Mouse (Mus musculus) frontal cortex, adult 2 months (tissue): ENCODE results near the gene Pmf1. TPM values are rescaled to one million over a fixed set of nuclear protein-coding genes. Genes with fewer than 3 reads are reported as not detected.

ENCODE experiments used
- DNase-seq, 2 experiments: peaks; one replicate each; pipeline ENCODE4 v3.0.0; 2022; ENCODE audit warnings: low spot score in 1 of 2; ENCODE audit errors: extremely low spot score in 1 of 2
- polyA plus RNA-seq: library from polyadenylated mRNA; depleted of rRNA; stranded (reverse); fragments of >200 nt; gene quantifications from 2 replicates; pipeline ENCODE4 v1.2.3, GENCODE M21; 2012; rRNA removed

Gene Pmf1
- polyA plus RNA-seq: 12.6 and 14.3 TPM in 2 replicates

GRCm38 (mm10) chr3:88409741-88410644, at the start of gene Pmf1:
Pmf1 (minus strand) TSS chr3:88410331.
- DNase-seq: peak; percentile 84 to 89

- DNase-seq: peak in 1 of 2 experiments; percentile 67
Observed at GRCm38 (mm10) chr3:88458778-88459219, 48.7 kb upstream of the Pmf1 start.

- DNase-seq: no peak
Observed at GRCm38 (mm10) chr3:88456746-88457532, 46.8 kb upstream of the Pmf1 start.

- DNase-seq: no peak
Observed at GRCm38 (mm10) chr3:88456313-88456712, 46.2 kb upstream of the Pmf1 start.

- DNase-seq: no peak
Observed at GRCm38 (mm10) chr3:88455588-88456264, 45.6 kb upstream of the Pmf1 start.

- DNase-seq: no peak
Observed at GRCm38 (mm10) chr3:88454762-88455587, 44.8 kb upstream of the Pmf1 start.

GRCm38 (mm10) chr3:88453986-88454385, 43.9 kb upstream of the Pmf1 start:
- no peak for DNase-seq

- no peak for DNase-seq
Observed at GRCm38 (mm10) chr3:88453369-88453768, 43.2 kb upstream of the Pmf1 start.

- no peak for DNase-seq
Observed at GRCm38 (mm10) chr3:88452716-88453115, 42.6 kb upstream of the Pmf1 start.

- no peak for DNase-seq
Observed at GRCm38 (mm10) chr3:88452246-88452645, 42.1 kb upstream of the Pmf1 start.

GRCm38 (mm10) chr3:88450379-88451131, 40.4 kb upstream of the Pmf1 start:
- DNase-seq: no peak

- no peak for DNase-seq
Observed at GRCm38 (mm10) chr3:88449395-88450023, 39.4 kb upstream of the Pmf1 start.

GRCm38 (mm10) chr3:88448443-88448842, 38.3 kb upstream of the Pmf1 start:
- DNase-seq: no peak

GRCm38 (mm10) chr3:88447676-88448183, 37.6 kb upstream of the Pmf1 start:
- no peak for DNase-seq

GRCm38 (mm10) chr3:88446471-88447123, 36.5 kb upstream of the Pmf1 start:
- no peak for DNase-seq

- DNase-seq: no peak
Observed at GRCm38 (mm10) chr3:88442888-88443287, 32.8 kb upstream of the Pmf1 start.

GRCm38 (mm10) chr3:88442488-88442887, 32.4 kb upstream of the Pmf1 start:
- DNase-seq: no peak
